Mouse (Mus musculus): ENCODE results near the gene Pnliprp2. TPM values are rescaled to one million over a fixed set of nuclear protein-coding genes. Genes with fewer than 3 reads are reported as not detected.

The Pnliprp2 gene
- polyA plus RNA-seq, 1 experiment from 2014 or later: 0.21 TPM

Other genes starting within 250 kb of the Pnliprp2 start
- not detected in 2 replicates for gene Ccdc172, start 247.7 kb upstream of the Pnliprp2 start, polyA plus RNA-seq (2015; fragmentation: Nextera tagmentation; extraction: Ambion mirVana)
- not detected in 2 replicates for gene Pnlip, start 107.2 kb upstream of the Pnliprp2 start, polyA plus RNA-seq (2015; fragmentation: Nextera tagmentation; extraction: Ambion mirVana)
- 0.30 and 2.6 TPM in 2 replicates for gene Pnliprp1, start 30.8 kb upstream of the Pnliprp2 start, polyA plus RNA-seq (2015; fragmentation: Nextera tagmentation; extraction: Ambion mirVana)
- not detected in 2 replicates for gene 1700019N19Rik, start 34.7 kb downstream of the Pnliprp2 start, polyA plus RNA-seq (2015; fragmentation: Nextera tagmentation; extraction: Ambion mirVana)
- gene Eno4, start 183.7 kb downstream of the Pnliprp2 start, polyA plus RNA-seq (2015; fragmentation: Nextera tagmentation; extraction: Ambion mirVana): 2.1 and 2.7 TPM in 2 replicates
- gene Hspa12a, start 183.9 kb downstream of the Pnliprp2 start, polyA plus RNA-seq (2015; fragmentation: Nextera tagmentation; extraction: Ambion mirVana): 5.5 and 6.0 TPM in 2 replicates

Data from lung, embryonic 16.5 days (tissue).